Mouse (Mus musculus) urinary bladder, postnatal 14 days (tissue): ENCODE measurements around the gene Slc25a21.

Source experiments
- DNase-seq: peaks from one replicate; pipeline ENCODE4 v3.0.0; 2021; ENCODE audit warnings: low spot score

The Slc25a21 gene

DNA sequence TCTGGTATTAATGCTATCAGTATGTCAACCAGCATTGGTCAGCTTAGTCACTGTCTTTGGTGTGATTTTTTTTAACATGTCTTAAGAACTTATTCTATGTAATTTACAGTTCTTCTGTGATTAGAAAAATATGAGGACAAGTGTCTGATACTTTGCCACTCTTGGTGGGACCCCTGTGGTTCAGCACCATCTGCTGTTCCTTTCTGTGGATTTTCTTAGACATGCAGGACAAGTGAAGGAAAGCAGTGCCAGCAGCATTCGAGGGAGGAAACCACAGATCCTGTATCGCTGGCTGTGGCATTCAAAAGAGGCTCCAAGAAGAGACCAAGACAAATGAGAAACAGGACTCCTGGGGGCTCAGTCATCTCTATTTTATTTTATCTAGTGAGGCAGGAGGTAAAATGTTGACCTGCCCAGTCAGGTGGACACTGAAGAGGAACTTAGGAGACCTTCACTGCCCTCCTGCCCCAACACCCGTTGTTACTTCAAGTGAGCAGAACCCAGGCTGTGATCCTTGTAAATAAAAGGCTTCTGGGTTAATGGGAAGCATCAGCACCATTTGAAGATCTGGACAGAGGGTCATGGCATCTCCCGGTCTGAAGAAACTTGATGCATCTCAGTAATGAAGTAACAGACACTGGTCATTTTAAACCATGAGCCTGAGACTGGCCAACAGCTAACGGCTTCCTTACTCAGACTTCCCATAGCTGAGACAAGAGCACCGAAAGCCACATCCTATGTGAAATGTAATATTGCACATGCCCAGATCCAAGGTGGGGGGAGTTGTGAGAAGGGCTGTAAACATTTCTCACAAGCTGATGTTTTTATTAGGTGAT is 306.2 kb downstream of the Slc25a21 start:
- DNase-seq: no peak

DNA sequence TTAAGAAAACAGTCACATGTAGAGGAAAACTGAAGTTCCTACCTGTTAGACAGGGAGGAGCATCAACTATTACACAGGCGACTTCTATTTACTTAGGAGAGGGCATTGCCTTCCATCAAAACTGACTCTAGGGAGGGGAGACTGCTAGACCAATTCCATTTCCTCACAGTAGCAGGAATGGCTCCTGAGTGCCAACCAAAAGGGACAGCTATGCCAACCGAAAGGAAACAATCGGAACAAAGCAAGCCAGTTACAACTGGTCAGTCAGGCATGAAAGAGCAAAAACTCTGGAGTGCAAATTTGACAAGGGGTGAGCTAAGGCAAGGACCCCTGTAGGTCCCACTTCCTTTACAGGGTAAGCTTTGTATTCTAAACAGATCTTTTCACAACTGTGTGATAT is 319.5 kb downstream of the Slc25a21 start:
- DNase-seq: no peak

DNA sequence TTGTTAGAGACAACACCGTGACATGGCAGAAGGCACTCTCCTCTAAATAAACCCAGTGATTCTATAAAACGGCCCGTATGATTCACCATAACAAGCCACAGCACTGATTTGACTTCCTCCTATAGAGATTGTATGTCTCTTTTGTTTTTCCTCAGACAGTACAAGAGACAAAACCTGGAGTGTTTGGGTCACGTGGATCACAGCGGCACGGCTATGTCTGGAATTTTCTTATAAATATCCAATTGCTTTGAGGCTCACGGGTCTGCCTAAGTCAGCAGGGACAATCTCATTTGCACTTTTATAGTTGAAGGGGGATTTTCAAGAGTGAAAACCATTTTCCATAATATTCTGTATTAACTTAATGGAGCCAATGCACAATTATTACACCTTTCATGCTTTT is 320.7 kb downstream of the Slc25a21 start:
- DNase-seq: no peak

DNA sequence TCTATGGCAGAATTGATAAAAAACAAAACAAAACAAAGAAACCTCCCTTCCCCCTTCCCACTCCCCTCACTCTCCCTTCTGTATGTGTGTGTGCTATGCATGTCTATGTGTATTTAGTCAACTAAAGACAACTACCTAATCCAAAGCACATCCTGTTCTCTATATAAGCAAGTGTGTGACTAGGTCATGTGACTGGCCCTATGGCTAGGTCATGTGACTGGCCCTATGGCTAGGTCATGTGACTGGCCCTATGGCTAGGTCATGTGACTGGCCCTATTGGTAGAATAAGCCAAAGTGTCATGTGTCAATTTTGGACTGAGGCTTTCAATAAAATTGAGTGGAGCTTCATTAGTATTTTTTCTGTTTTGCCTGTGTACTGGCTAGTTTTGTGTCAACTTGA is 324.1 kb downstream of the Slc25a21 start:
- DNase-seq: no peak

DNA sequence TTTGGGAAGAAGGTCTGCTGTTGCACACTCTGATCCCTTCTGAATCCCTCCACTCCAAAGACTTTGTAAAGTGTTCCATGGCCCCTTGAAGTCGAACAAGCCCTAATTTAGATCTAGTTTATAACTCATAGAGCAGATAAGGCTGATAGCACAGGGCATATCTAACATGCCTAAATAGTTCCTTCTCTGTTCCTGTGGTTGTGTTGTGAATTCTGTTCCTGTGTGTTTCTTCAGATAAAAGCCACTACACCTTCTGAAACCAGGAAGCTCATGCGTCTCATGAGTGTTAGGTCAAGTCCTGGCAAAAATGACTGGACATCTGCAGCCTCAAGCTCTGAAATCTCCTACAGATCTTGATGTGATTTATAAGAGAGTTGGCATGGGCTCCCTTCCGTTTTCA is 326.7 kb downstream of the Slc25a21 start:
- no peak for DNase-seq

DNA sequence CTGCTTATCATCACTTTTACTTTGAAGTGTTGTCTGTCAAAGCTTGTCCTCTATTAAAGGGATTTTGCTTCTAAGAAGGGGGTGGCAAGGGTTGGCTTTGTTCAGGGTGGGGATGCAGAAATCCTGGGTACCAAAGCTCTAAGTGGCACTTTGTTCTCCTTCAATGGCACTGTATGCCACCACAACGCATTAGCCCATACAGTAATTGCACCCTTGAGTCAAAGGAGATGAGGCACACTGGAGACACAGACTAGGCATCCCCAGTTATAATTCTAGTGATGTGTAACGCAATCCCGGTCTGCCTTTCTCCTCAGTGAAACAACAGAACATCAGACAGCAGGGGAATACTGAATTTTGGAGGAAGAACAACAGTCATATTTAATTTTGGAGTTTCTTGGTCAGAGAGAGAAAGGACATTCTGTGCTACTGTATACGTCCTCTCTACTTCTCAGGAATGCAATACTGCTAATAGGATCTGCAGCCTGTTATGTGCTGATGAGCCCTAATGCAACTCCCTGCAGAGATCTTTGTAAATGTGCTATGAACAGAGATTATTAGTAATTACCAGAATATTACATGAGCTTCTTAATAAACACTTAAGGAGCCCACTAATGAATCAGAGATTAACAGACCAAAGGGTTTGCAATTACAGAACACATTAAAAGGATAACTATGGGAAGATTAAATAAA is 333.3 kb downstream of the Slc25a21 start:
- DNase-seq: no peak

DNA sequence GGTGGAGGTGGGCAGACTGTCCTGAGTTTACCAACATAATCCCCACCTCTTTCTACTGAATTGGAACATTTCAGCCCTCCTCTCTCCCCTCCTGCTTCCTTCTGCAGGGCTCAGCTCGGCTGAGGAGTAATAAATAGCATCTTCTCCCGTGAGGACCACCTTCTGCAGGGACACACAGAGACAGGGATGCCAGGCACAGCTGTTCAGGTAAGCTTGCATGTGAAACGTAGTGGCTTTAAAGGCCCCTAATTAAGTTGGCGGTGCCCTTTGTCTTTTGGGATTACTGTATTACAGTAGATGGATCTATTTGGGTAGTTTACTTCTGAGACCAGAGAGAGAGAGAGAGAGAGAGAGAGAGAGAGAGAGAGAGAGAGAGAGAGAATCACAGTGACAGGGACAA is 344.6 kb downstream of the Slc25a21 start:
- no peak for DNase-seq

DNA sequence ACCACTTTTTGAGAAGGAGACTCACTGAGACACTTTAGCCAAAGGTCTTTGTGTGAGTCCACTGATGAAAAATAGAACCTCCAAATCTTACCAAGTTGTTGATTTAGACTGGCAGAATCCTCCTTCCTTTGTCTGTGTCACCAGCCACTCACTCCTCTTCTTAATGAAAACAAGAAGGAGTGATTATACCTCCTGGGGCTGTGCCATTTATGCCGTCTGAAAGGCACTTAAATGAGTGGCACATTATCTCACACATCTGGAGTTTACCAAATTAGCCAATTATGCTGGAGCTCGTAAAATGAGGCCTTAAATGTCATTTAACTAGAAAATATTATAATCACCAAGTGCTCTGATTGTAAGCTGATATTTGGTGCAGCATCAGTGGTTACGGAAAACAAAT is 345.8 kb downstream of the Slc25a21 start:
- DNase-seq: no peak

DNA sequence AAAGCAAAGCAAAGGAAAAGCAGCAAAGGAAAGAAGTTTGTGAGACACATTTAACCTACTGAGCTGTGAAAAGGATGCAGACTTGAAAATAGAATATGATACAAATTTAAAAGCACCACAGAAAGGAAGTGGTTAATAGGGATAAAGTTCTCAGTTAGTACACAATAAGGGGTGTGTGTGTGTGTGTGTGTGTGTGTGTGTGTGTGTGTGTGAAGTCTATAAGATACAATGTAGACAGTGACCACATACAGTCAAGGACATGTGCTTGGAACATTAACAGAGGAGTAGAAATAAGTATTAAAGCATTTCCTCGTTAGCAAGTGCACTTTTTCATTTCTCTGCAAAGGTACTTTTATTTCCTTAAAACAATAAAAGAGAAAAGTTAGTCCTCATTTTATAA is 367.3 kb downstream of the Slc25a21 start:
- no peak for DNase-seq

DNA sequence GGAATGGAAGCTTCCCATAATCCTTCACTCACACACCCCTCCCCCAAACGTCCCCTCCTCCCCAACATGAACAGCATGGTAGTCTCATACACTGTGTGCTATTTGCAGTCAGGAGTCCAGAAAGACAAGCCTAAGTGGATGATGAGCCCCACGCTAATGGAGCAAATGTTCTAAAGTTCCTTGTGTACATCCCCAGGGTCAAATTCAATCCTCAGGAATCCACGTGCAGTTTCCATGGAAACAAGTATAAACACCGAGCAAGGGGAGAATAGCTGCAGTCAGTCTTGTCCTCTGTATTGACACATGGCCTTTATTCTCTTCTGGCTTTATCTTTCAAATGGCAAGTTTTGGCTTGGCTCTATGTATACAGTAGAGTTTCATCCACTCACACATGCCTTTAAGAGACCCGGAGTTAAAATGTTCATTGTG is 367.8 kb downstream of the Slc25a21 start:
- no peak for DNase-seq

DNA sequence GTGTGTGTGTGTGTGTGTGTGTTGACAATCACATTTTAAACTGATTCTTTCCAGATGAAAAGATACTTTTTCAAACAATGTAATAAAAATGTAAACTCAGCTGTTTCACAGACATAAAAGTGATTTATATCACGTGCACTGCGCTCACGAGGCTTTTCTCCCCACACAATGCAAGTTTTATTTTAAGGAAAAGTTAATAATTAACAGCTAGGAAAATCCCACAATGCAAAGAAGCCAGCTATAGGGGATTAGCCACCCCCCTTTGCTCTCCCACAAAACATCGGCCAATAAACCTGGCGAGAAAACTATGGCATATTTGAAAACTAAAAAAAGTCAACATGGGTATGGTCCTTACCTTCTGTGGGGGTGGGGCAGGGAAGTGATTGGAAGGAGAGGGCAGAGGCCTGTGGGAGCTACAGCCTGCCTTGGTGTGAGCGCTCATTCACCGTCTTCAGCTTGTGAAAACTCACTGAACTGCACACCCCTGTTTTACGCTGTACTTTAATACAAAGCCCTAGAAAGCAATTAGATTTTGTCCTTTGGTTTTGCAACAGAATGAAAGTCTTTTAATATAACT is 369.4 kb downstream of the Slc25a21 start:
- DNase-seq: no peak

DNA sequence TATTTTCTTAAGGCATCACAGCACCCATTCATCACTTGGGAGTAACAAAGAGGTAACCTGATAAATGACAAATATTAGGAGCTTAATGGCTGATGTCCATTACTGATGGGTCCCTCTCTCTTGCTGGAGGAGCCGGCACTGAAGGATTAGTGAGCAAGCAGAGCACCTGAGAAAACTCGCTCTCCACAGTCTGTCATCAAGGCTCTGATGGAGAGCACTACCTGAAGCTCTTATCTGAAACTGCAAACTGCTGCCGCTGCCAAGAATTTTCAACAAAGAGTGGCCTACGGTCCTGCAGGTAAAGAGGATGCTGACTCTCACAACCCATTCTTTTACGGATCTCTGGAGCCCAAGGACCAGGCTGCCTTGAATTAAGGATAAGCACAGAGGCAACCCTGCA is 372.6 kb downstream of the Slc25a21 start:
- no peak for DNase-seq

DNA sequence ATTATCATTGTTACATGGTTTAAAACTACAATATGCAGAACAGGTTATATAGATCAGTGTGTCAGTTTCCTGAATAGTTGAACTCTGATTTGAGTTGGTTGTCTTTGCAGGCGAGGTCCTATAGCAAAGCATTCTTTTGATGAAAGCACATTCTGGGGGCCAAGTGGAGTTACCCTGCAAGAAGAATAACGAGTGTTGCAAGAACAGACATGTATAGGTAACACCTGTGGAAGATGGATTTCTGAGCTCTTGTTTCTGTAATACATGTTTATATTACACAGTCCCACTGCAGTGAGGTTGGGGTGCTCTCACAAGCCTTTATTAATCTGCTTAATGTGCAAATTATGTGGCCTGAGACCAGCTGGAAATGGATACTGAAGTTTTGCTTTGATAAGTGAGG is 375.1 kb downstream of the Slc25a21 start:
- no peak for DNase-seq

DNA sequence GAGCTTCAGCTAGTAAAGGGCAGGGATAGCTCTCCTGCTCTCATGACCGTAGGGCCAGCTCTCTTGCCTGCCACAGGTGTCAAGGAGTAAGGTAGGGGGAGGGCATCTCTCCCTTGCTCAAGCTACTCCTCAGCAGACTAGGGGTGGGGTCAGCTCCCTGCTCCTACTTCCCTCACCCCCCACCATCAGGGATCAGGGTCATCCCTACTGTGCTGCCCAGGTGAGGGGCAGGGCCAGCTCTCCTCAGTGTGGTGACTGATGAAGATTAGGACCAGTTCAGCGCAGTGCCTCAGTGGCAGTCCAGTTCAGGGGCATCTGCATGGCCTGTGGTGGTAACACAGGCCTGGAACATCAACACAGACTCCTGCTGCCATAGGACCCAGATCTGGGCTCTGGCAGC is 376.7 kb downstream of the Slc25a21 start:
- no peak for DNase-seq

DNA sequence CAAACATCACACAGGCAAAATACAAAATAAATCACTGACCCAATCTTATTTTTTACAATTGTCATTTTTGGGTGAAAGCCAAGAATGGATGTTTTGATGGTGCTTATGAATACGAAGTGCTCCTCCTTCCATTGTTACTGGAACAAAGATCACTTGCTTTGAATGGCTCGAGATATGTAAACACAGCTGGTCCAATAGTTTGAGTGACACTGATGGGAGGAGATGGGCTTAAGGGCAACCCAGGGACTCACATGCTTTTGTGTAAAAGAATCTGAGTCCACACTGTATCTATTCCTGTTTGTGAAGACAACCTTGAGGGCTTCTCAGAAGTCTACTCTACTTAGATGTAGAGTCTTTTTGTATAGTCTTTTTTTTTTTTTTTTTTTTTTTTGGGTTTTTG is 389.8 kb downstream of the Slc25a21 start:
- DNase-seq: no peak

DNA sequence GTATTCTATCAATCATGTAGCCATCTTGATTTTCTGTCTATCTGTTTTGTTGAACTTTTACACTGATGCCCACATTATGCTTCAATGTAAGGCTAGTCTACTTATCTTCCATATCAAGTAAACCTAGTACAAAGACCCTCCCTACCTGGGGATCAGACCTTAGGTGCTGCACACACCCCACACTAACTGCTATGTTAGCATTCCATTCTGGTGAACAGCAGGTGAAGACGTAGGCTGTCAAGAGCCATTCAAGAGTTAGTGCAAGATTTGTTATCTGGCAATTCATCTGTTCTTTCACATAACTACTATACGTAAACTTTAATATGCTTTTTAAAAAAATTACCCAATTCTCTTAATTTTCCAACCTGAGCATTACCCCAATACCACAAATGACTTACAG is 390.2 kb downstream of the Slc25a21 start:
- no peak for DNase-seq

DNA sequence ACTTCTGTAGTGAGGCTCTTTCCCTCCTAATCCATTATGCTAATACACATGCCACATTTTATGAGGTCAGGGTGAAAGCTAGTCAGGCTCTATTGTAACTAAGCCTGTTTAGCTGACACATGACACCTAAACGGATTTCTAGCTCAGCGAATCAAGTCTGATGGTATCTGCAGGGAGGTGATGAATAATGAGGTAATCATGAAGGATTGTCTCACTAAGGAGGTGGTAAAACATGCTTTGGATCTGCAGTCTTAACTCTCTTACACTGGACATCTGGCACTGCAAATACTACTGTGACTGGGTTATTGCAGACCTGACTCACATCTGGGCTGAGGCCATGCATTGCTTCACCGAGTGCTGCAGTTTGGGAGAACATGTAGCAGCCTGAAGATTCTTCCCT is 392.8 kb downstream of the Slc25a21 start:
- DNase-seq: no peak

DNA sequence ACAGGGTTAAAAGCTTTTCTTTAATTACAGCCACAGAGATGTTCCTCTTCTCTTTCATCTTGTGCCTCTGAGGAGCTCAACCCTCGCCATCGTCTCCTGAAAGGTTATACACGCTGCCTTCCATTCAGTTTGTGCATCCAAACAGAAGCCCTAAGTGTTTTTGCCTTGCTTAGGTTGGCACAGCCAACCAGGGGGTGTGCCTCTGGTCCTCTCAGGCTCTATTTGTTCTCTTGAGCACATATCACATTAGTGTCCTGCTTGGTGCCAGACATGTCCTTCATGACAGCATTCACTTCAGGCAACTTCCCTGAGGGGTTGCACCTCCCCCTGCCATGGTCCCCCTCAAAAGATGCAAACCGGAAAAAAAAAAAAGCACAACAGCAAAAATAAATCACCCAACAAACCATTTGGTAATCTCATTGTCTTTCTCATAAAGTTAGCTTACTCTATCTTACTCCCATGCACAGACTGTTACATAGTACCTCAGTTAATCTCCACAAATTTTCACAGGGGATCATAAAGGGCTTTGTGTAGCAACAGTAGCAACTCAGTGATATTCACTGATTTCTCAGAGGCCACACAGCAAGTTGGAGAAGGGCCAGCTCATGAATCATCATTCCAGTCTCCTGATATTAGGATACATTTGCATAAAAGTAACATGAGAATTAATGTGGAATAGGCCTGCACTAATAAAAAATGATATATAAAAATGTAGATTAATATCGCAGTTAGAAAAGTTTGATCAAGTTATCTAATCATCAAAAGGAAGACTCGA is 398.4 kb downstream of the Slc25a21 start:
- peak; percentile 21 for DNase-seq

DNA sequence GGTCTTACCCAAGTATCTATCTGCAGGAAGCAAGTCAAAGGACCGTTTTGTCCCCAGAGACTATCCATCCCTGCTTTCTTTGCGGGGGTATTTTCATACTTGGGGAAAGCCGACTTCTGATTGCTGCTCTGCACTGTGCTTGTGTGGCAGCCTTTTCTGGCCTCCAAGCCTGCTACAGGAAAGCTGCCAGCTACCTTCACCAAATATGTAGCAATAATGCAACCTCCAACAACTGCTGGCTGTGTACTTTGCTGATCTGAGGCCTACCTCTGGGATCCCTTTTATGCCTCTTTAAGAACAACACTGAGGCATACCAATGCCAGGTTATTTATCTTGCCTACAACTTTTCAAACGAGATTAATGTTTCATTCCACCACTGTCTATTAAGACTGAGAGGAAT is 408.0 kb downstream of the Slc25a21 start:
- DNase-seq: no peak

DNA sequence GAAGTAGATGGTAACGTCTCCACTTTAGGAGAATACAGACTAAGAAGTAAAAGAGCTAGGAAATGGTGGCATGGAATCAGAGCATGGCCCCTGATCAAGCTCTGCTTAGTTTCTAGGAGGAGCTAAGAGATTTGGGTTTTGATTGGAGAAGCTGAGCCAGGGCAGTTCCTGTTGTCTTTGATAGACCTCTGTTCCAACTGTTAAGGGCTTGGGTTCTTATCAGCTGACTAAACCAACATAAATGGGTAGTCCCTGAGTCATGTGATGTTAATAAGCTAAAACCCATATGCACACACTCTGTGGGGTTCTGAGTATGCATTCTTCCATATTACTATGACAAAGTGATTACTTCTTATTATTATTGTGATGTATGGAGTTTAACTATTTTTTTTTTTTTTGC is 412.0 kb downstream of the Slc25a21 start:
- no peak for DNase-seq

DNA sequence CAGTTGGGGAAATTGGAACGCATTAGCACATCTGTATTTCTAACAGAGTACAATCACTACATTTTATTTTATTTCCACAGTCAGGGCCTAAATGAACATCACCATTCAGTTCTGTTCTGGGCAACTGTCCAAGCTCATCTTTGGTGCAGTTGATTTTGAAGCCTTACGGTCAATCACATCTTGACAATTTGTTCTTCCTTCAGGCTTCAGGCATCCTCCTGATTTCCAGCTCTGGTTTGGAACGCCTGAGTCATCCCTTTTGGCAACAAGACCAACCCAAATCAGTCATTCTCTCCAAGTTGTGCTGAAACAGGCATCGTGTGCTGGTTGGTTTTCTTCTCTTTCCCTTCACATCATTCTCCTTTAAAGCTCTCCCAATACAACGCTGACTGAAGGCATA is 416.1 kb downstream of the Slc25a21 start:
- DNase-seq: no peak

DNA sequence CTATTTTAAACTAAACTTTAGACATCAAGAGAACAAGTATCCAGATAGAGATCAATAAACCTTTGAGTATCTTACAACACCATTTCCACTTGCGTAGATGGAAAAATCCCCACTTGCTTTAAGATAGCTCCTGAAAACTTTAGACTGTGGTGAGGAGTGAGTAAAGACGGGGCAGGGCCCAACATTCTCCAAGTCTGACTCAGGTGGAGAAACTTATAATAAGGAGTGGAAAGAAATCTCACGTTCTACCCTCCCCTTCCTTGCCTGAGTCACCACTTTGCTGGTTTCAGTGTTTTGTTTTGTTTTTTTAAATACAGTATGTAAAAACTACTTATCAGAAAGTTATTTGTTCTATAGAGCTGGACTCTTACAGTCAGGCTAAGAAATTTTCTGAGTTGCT is 417.7 kb downstream of the Slc25a21 start:
- DNase-seq: no peak

DNA sequence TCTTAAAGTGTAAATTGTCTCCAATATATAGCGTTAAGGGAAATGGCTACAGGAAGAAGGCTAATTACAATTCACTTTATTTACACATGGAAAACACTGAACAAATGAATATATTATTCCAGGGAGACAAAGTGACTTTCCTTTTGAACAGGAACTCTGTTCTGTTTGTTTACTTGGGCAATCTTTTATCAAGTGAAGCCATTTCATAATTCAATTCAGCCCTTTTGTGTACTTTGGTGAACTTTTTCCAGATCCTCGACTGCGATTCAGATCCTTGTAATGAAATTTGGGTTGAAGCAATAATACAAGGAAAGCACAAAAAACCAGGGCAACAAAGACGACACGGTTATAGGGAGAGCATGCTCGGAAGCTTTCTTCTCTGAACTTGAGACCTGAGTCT is 423.3 kb downstream of the Slc25a21 start:
- DNase-seq: no peak
